Mouse (Mus musculus): ENCODE measurements around the gene Rsrc1.

Gene Rsrc1

GRCm38 (mm10) chr3:67372781-67373180 is 391.6 kb downstream of the Rsrc1 start:
- no peak for DNase-seq (ENCODE audit: low spot score)

- peak; percentile 87 for DNase-seq (ENCODE audit: low spot score)
Observed at GRCm38 (mm10) chr3:67373872-67374271, 392.7 kb downstream of the Rsrc1 start, which contains the start of gene Mlf1. TSS of gene Mlf1 (plus strand) at chr3:67374097.

- DNase-seq (ENCODE audit: low spot score): no peak
Observed at GRCm38 (mm10) chr3:67374360-67374778, 393.2 kb downstream of the Rsrc1 start.

GRCm38 (mm10) chr3:67375063-67375462 is 393.9 kb downstream of the Rsrc1 start, which contains the start of gene Gm17402:
TSS of gene Gm17402 (minus strand) at chr3:67375163.
- no peak for DNase-seq (ENCODE audit: low spot score)

GRCm38 (mm10) chr3:67378215-67378614 is 397.0 kb downstream of the Rsrc1 start:
- no peak for DNase-seq (ENCODE audit: low spot score)
